Mouse (Mus musculus) frontal cortex, adult (tissue): ENCODE measurements around the gene Fam178b.
A peak's percentile ranks its signal among the peaks of the same experiment; 100 is the strongest.
"Not testable (repeated sequence)": the region's sequence is repeated elsewhere in the genome, so short reads cannot be mapped to it uniquely, and the experiment has no call there.

ENCODE experiments used
- ATAC-seq: cut with Nextera tagmentation; 2 replicates; pipeline ENCODE4 v1.9.2; 2017; ENCODE audit warnings: mild to moderate bottlenecking, moderate library complexity, mixed read lengths; ENCODE audit not compliant: low TSS enrichment

Gene Fam178b

GRCm38 (mm10) chr1:36672648-36673350 lies 10.2 kb downstream of the Fam178b start:
- ATAC-seq: 0 out of 2 replicates have a peak, but pooled peaks have one; percentile 31

- ATAC-seq: no peak
Measured at GRCm38 (mm10) chr1:36671260-36671659, 11.7 kb downstream of the Fam178b start.

GRCm38 (mm10) chr1:36670256-36670655 lies 12.7 kb downstream of the Fam178b start:
- ATAC-seq: no peak

- ATAC-seq: not testable (repeated sequence)
Measured at GRCm38 (mm10) chr1:36668007-36668406, 15.0 kb downstream of the Fam178b start.

GRCm38 (mm10) chr1:36665934-36666333 lies 17.0 kb downstream of the Fam178b start:
- ATAC-seq: no peak

GRCm38 (mm10) chr1:36665165-36665723 lies 17.7 kb downstream of the Fam178b start:
- no peak for ATAC-seq

GRCm38 (mm10) chr1:36664457-36664856 lies 18.5 kb downstream of the Fam178b start:
- ATAC-seq: no peak

- no peak for ATAC-seq
Measured at GRCm38 (mm10) chr1:36658621-36659399, 24.2 kb downstream of the Fam178b start.

GRCm38 (mm10) chr1:36657658-36658415 lies 25.1 kb downstream of the Fam178b start:
- no peak for ATAC-seq

- ATAC-seq: no peak
Measured at GRCm38 (mm10) chr1:36656233-36656632, 26.8 kb downstream of the Fam178b start.

- ATAC-seq: no peak
Measured at GRCm38 (mm10) chr1:36655039-36655438, 27.9 kb downstream of the Fam178b start.

GRCm38 (mm10) chr1:36647631-36648030 lies 35.4 kb downstream of the Fam178b start:
- ATAC-seq: no peak

GRCm38 (mm10) chr1:36646285-36646684 lies 36.7 kb downstream of the Fam178b start:
- no peak for ATAC-seq

GRCm38 (mm10) chr1:36644615-36645007 lies 38.4 kb downstream of the Fam178b start:
- ATAC-seq: no peak

GRCm38 (mm10) chr1:36643957-36644614 lies 38.9 kb downstream of the Fam178b start:
- no peak for ATAC-seq

GRCm38 (mm10) chr1:36635826-36636485 lies 47.0 kb downstream of the Fam178b start:
- no peak for ATAC-seq

GRCm38 (mm10) chr1:36634940-36635339 lies 48.0 kb downstream of the Fam178b start:
- ATAC-seq: peak; percentile 83

GRCm38 (mm10) chr1:36633920-36634319 lies 49.1 kb downstream of the Fam178b start:
- ATAC-seq: peak; percentile 67

GRCm38 (mm10) chr1:36632846-36633245 lies 50.1 kb downstream of the Fam178b start:
- ATAC-seq: no peak

GRCm38 (mm10) chr1:36632090-36632489 lies 50.9 kb downstream of the Fam178b start:
- ATAC-seq: no peak

- ATAC-seq: no peak
Measured at GRCm38 (mm10) chr1:36631391-36631790, 51.6 kb downstream of the Fam178b start.
